Mouse (Mus musculus): ENCODE data around the gene Mical2. TPM values are rescaled to one million over a fixed set of nuclear protein-coding genes. Genes with fewer than 3 reads are reported as not detected.

Gene Mical2
- polyA plus RNA-seq, 3 experiments from 2014 or later, result 1.5 to 5.7 (median 1.7) TPM

DNA sequence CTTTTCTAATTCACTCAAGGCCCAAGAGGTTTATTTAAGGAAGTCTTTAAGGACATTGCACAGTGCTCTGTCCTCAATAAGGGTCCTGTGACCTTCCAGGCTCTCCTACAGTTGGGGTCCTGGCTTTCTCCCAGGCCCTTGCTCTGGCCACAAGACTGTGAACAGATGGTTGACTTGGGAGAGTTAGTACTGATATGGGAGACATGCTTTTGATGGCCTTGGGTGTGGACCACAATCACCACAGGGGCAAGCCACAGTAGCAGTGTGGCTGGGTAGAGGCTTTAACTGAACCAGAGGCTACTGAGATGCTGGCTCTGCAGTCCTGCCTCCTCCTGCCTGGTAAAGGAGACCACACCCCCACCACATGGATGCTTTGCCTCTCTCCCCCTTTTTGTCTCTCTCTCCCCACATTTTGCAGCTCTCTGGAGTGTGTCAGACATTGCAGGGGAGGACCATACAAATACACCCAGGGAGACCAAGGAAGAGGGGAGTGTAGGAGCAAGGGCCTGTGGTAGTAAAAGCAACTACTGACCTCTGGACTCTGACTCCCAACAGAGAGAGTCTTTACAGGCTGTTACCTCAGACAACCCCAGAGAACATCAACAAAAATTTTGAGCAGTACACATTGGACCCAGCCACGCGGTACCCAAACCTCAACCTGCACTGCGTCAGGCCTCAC, 94.5 kb downstream of the Mical2 start:
- ATAC-seq, result no peak

DNA sequence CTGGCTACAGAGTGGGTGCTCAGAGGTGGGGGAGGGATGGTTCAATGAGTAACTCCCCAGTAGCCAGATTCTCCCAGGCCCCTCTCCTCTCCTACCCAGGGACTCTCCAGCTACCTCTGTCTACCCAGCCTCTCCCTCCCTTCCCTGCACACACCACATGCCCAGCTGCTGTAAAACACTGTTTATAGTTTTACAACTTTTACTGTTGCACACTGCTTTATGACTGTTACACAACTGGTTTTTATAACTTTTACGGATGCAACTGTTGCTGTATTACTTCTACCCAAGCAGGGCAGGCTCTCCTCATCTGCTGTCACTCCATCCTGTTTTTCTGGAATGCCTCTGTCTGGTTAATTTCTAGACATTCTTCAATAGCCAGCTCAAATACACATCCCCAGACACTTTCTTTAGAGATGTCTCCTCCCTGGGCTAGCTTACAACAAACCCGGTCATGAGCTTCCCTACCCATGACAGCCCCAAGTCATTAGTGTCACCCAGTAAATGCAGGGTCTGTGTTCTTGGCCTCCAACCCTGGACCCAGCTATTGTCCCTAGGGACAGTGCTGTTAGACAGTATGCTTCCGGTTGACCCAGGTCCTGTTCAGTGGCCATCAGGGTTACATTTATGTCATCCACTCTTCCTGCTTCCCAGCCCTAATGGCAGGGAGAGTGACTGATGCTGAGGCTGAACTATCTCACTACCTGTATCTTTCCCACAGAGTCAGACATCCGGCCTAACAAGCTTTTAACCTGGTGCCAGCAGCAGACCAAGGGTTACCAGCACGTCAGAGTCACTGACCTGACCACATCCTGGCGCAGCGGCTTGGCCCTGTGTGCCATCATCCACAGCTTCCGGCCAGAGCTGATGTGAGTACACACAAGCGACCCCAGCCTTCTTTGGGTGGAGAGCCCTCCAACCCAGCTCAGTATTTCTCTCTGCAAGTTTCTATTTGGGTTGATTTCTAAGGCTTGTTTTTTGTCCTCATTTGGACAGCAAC, 96.4 kb downstream of the Mical2 start:
- peak; percentile 91 for ATAC-seq

DNA sequence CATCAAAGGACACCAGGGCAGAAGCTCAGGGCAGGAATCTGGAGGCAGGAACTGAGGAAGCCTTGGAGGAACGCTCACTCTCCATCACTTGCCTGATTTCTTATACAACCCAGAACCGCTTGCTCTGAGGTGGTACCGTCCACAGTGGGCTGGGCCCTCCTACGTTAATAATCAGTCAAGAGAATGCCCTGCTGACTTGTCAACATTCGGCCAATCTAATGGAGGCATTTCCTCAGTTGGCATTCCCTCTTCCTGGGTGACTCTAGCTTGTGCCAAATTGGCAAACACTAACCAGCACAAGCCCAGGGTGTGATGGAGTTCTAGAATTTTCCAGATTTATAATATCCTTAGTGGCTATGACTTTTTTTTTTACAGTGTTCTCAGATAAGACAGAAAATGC, 98.9 kb downstream of the Mical2 start:
- no peak for ATAC-seq

DNA sequence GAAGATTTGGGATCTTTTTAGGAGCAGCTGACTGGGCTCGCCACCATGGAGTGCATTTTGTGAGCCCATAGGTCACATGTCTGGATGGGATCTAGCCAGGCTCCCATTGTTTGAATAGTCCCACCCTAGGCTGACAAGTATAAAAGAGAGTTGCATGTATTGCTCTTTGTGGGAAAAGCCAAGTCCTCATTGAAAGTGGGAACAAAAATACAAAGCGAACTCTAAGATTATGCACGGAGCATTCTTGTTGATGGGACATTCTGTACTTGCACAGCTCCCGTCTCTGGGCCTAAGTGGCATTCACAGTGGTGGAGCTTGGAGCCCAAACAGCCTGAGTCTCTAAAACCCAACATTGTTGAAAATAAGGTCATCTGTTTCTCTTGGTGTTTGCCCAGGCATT, 101.2 kb downstream of the Mical2 start:
- no peak for ATAC-seq

DNA sequence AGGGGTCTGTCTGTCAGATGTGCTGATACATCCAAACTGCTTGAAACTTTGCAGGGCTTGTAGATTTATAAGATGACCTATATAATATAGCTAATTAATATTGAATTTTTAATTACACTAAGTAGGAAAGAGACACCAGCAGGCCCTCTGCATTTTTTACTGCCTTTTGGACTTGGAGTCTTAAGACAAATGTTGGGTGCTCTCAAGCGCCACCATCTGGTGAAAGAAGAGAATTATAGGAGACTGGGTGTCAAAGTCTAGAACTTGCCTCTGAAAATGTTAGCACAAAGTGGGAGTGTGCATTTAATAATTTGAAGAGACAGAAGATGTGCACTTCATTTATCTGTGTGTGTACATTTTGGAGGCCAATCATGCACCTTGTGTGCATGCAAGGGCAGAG, 103.3 kb downstream of the Mical2 start:
- ATAC-seq, result peak; percentile 60

DNA sequence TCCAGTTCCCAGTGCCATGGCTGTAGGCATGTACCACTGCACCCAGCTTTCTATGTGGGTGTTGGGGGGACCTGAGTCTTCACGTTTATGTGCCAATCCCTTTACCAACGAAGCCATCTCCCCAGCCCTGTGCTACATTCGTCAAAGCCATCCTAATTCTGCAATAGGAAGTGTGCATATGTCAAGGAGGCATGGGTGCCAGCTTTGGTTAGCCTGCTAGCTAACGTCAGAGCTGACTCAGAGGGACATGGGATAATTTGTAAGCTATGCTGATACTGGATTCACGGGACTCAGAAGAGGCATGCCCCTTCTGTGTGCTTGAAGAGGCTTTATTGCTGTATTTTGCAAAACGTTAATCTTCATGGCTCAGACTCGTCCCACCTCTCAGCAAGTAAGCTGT, 103.8 kb downstream of the Mical2 start:
- ATAC-seq, result no peak

DNA sequence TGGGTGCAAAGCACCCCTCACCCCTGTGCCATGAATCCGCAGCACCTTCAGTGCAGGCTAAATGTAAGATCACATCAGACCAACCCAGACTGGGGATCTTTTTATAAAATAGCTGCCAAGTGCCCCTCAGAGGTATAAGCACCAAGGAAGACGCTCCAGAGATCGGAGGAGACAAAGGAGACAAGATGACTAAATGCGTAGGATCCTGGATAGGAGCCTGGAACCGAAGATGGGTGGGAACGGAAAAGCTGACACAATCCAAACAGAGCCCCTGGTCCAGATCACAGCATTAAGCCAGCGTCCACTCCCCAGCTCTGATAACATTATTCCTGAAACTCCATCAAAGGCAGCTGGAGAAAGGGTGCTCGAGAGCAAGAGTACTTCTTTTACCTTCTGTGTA, 105.3 kb downstream of the Mical2 start:
- no peak for ATAC-seq

DNA sequence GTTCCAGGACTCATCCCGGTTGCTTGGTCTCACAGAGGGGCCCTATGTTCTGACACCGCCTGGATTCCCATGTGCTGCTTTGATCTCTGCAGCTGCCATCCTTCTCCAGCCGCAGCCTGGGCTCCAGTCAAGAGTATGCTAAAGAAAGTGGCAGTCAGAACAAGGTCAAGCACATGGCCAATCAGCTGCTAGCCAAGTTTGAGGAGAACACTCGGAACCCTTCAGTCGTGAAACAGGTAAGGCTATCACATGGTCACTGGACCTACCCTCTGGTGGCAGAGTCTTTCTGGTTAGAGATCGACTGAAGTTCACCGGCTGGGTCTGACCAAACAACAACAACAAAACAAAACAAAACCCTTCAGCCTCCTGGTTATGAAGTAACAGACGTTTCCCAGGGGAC, 106.1 kb downstream of the Mical2 start:
- no peak for ATAC-seq

DNA sequence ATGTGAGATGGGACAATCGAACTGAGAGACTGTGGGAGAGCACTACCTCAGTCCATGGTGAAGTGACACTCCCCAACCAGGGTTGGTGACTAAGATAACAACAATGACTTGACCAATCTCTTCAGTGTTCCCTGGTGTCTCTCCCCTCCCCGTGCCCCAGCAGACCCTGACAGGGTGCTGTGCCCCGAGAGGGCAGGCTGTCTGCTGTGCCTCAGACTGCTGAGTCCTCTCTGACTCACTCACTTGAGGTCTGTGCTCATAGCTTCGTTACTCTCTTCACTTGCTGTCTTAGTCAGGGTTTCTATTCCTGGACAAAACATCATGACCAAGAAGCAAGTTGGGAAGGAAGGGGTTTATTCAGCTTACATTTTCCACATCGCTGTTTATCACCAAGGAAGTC, 106.8 kb downstream of the Mical2 start:
- ATAC-seq, result no peak

DNA sequence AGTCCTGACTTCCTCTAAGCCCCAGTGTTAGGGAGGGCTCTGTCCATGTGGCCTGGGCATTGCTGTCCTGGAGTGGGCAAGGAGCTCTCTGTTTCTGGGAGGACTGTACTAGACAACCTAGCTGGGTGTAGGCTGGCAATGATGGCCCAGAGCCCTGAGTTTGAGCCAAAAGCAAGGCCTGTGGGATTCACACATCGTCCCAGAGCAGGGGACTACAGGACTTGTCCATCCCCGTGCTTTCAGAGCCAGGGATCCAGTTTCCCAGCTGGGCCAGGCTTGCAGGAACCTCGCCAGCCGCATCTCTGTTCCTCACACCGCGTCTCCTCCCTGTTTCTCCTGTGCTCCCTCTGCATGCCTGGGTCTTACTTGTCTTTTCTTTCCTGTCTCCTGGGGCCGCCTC, 107.7 kb downstream of the Mical2 start:
- ATAC-seq, result no peak

DNA sequence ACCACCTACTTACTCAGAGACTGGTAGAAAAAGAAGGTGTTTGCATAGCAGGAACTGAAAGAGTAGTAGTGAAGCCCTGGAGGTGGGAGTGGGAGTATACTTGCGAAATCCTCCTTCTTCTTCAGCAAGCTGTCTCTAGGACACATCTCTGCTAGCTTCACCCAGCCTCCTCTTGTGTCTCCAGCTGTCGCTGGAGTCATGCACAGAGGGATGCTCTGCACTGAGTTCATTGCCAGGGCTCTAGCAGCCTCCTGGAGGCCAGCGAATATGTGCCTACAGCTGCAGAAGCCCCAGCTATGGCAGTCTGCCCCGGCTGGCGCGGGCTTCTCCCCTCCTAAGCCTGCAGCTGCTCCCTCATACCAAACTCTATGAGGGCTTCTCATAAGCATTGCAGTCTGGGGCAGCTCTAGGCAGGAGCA, 110.6 kb downstream of the Mical2 start:
- no peak for ATAC-seq

DNA sequence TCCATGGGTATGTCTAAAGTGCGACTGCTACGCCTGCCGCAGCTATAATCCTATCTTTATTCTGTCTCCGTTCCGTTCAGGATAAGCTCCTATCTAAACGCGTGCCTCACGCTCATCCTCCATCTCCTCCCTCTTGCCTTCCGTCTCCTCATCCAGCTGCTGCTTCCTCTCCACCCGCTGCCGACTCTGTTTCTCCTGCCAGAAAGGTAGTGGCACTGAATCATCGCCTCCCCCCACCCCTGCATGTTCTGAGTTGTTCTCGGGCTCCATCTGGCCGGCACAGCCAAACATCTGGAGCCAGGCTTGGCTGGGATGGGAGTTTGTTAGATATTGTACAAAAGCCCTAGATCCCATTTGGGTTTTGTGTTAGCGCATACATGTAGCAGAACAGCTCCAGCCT, 111.1 kb downstream of the Mical2 start:
- ATAC-seq, result no peak

DNA sequence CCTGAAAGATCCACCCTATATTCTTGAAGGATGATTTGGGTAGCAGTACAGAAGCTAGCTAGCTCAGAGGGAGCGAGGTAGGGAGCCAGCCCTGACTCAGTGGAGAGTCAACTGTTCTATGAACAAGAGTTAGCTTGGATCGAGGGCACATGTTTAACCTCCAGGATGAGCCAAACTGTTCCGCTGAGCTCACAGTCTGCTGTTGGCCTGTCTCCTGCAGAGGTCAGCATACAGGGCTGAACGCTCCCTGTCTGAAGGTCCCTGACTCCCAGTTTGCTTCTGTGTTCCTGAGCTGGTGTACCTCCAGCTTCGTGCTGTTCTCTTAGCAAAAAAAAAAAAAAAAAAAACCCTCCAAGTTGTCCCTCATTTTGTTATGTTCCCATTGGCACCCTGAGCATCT, 112.1 kb downstream of the Mical2 start:
- no peak for ATAC-seq

DNA sequence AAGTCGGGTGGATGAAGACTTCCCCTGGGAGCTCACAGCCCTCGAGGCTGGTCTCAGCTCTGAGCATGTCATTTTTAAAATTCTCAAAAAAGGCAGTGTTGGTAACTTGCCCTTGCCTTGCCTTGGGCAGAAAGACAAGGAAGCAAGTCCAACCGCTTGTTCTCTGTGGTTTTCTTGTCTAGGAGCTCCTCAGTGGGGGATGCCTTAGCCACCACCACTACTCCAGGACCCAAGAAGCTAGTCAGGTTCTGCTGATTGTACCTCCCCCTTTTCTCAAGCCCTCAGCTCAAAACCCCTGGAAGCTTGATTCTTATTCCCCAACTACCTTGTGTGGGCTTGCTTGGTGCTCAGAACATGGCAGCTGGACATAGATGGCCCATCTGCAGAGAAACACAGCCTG, 115.4 kb downstream of the Mical2 start:
- no peak for ATAC-seq

DNA sequence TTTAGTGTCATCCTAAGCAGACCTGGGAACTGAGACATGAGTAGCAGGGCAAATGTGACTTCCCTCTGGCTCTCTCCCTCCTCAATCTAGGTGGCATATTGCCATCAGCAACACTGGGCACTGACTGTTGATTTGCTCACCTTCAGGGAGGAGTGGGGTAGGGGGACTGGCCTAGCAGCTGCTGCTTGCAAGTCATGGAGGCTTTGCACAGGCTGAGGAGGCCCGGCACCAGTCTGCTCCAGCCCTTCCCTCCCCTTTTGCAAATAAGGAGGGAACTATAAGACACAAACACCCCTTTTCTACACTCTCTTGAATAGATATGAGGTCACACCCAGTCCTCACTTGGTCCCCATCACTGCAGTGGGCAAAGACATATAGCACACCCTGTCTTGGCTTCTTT, 120.0 kb downstream of the Mical2 start:
- ATAC-seq, result no peak

DNA sequence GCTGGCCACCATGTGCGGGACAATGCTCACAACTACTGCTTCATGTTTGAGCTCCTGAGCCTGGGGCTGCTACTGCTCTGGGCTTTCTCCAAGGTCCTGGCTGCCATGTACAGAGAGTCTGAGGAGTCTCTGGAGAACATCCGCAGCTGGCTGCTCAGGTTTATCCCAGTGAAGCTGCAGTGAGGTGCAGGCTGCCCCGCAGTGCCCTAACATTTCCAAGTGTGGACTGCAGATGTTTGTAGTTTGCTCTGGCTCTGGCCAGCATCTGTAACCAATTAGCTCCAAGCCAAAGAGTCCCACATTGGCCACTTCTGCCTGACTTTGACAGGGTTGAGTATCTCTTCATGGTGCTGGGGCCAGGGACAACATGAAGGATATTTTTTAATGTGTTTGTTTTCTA, 125.9 kb downstream of the Mical2 start:
- no peak for ATAC-seq

DNA sequence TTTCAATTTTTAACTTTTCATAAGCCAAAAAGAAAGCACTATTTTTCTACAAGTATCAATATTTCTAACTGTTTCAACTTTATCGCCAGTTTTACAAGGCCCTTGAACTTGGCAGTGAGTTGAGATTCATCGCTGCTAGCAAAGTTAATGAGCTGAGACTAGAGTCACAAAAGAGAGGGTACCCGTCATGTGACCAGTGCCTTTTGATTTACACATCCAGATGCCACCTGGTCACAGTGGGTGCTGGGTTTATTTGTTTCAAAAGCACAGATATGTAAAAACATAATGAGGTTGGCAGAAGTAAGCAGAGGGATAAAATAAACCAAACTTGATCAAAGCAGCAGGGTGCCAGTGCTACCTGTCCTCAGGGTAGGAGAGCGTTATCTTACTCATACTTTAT, 126.3 kb downstream of the Mical2 start:
- ATAC-seq, result no peak

DNA sequence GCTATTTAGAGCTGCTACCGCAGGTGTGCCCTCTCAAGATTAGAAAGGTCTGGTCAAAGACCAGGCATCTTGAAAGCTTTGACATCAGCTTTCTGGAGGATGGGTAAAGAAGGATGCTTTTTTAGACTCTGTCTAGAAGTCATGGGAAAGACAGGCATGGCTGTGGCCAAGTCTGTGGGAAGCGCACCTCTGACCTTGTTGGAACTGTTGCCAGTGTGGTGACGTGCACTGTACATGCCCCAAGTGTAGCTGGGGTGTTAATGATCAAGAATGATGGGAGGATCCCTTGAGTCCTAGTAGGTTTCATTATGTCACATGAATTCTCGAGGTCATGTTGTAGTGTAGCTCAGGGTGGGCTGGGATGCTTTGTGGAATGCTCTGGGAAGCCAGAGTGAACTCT, 127.4 kb downstream of the Mical2 start:
- no peak for ATAC-seq

DNA sequence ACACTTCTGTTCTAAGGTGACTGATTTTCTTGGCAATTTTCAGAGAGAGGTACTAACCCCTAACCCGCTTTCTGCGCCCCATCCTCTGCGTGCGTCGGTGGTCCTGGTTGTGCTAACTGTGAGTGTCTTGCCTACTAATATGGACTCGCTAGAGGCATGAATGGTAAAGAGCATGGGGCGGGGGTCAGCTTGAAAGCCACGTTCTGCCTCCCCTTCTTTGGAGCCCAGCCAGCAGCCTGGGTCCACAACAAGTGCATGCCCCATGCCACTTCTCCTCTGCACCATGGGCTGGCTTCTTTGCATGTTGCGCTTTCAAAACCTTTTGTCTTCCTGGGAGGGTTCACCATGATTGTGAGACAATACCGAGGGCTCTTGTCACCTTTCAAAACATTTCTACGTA, 128.3 kb downstream of the Mical2 start:
- no peak for ATAC-seq

DNA sequence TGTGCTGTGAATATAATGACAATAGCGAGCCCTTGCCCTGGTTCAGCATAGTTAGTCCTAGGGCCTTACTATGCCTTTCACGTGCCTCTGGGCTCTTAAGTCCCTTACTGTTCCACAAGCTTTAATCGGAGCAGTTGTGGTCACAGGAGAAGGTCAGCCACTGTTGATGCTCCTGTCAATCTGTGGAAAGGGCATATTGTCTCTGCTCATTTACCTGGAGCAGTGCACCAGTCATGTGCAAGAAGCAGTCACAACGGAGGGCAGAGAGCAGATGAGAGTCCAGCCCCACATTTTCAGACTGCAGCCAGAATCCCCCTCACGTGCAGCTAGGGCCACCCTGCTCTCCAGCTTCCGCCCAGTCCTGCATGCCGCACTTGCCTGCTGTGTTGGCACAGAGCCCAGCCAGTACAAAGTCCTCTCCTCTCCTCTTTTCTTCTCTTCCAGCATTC, 128.9 kb downstream of the Mical2 start:
- ATAC-seq, result no peak

DNA sequence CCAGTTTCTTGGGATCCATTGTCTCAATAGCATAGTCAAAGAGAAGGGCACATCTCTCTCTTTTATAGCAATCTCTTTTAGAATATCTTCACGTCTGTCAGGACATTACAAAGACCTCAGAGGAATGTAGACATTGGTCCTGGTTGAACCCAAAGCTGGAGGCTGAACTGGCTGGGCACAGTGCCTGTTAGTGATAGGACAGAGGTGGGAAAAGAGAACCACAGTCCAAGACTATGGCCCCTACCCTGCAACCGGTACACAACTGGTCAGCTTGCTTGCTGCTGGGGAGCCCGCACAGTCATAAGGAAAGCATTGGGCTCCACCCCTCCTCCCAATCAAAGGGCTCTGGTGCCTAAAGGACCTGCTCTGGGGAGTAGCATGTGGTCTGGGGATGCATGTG, 133.9 kb downstream of the Mical2 start:
- no peak for ATAC-seq

DNA sequence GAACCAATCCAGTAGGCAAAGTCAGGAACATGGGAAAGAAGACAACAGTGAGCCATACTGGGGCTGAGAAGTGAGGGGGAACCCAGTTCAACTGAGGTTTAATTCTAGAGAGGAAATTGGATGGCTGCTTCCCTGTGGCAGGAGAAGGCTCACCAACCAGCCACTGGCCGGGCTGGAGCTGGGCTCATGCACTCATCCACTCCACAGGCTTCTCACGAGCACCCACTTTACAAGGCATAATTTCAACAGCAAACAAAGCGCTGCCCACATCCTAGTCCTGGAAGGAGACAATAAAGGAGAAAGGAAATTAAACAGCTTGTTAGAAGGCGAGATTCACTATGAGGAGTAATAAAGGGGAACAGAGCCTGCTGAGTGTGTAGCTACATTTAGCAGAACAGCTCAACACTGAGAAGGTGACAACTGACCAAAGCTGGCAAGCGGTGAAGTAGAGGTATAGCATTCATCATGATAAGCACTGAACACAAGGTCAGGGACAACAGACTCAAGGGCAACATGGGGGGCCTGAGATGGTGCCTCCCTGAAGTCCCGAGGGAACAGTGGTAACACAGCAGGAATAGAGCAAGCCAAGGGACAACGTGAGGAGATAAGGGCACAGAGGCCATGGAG, 137.0 kb downstream of the Mical2 start:
- ATAC-seq, result no peak

DNA sequence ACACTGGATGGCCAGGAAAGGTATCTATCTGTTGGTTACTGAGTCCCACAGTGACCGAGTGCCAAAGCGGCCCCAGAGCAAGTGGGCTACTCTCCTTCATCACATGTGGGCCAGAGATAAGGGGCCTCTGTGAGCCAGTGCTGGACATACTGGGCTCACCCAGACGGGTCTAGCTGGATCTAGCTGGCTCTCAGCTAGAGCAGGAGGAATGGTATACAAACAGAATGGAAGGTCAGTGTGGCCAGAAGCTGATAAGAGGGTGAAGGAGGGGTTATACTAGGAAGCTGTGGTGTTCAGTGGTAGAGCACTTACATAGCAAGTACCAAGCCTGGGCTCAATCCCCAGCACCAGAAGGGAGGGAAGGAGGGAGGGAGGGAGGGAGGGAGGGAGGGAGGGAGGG, 140.2 kb downstream of the Mical2 start:
- no peak for ATAC-seq

DNA sequence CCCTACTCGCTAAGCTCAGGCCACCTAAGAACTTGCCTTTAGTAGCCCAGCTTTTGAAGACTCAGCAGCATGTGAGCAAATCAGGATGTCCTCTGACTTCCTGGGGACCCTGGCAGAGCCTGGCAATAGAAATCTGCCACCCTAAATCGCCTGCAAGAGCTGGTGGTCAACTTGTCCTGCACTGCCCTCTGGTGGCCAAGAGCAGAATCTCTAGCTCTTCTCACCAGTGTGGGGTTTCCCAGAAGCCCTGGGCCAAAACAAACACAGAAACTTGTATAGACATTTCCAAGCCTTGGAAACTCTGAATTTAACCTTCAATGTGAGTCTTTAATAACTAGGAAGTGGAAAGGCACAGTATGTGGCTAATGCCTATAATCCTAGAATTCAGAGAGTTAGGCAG, 143.4 kb downstream of the Mical2 start:
- ATAC-seq, result peak; percentile 76
